Mouse (Mus musculus): ENCODE results near the gene Plcg2.

DNA sequence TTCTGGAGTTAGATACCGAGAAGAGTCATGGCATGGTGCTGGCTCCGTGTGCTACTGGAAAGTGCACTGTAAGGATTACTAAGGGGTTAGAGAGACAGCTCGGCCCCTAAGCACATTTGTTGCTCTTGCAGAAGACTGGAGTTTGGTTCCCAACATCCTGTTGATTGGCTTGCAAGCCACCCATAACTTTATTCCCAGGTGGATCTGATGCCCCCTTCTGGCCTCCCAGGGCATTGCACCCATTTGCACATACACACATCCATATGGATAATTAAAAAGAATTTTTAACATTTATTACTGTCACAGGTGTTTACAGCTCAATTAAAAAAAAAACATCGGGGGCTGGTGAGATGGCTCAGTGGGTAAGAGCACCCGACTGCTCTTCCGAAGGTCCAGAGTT lies 33.6 kb upstream of the Plcg2 start:
- TF ChIP-seq CTCF (IDR thresholded peaks at IDR 0.05; ENCODE audit: low read depth, low read length) (peak; percentile 45; the same call in 1 of the 2 replicates), POLR2A (IDR thresholded peaks at IDR 0.05; ENCODE audit: extremely low read depth, insufficient read depth, low read length) (no peak)

Measured in liver, adult 2 months (tissue).